Mouse (Mus musculus) forebrain, postnatal 0 days (tissue): ENCODE results near the gene Tff2. TPM values are rescaled to one million over a fixed set of nuclear protein-coding genes. Genes with fewer than 3 reads are reported as not detected.

Experiments
- ATAC-seq: fragments of 200-750 bp; cut with Nextera tagmentation; 2 replicates; pipeline ENCODE4 v1.8.0; 2017; ENCODE audit warnings: mild to moderate bottlenecking, moderate library complexity
- DNase-seq: peaks from one replicate; pipeline ENCODE4 v3.0.0-alpha.2; 2015
- H3K27ac ChIP-seq: fragments of 300-500 bp; sonication (generic); 2 replicates; pipeline ENCODE4 v1.5.1; 2014; ENCODE audit warnings: low read depth, mild to moderate bottlenecking, antibody characterized with exemption, low read length, moderate library complexity, mixed read lengths
- H3K27me3 ChIP-seq: fragments of 300-500 bp; sonication (generic); 2 replicates; pipeline ENCODE4 v1.6.1; 2014; ENCODE audit warnings: mild to moderate bottlenecking, low read length, mixed read lengths; ENCODE audit not compliant: insufficient read depth
- H3K36me3 ChIP-seq: fragments of 300-500 bp; sonication (generic); 2 replicates; pipeline ENCODE4 v1.6.1; 2014; ENCODE audit warnings: mild to moderate bottlenecking, moderate library complexity; ENCODE audit not compliant: insufficient read depth
- H3K4me1 ChIP-seq: fragments of 300-500 bp; sonication (generic); 2 replicates; pipeline ENCODE4 v1.6.1; 2014; ENCODE audit warnings: antibody characterized with exemption; ENCODE audit not compliant: insufficient read depth
- H3K4me2 ChIP-seq: fragments of 300-500 bp; sonication (generic); 2 replicates; pipeline ENCODE4 v1.6.1; 2014; ENCODE audit warnings: low read depth, mild to moderate bottlenecking, moderate library complexity
- H3K4me3 ChIP-seq: fragments of 300-500 bp; sonication (generic); 2 replicates; pipeline ENCODE4 v1.5.1; 2014; ENCODE audit warnings: low read depth, low read length, mixed read lengths
- H3K9ac ChIP-seq: fragments of 300-500 bp; sonication (generic); 2 replicates; pipeline ENCODE4 v1.6.1; 2014; ENCODE audit warnings: mild to moderate bottlenecking
- H3K9me3 ChIP-seq: fragments of 300-500 bp; sonication (generic); 2 replicates; pipeline ENCODE4 v1.6.1; 2016; ENCODE audit warnings: low read length
- CTCF ChIP-seq: sonication (generic); IDR thresholded peaks from 2 replicates; pipeline ENCODE4 v1.5.1; 2016; ENCODE audit warnings: antibody characterized with exemption, control low read depth, low read depth
- whole genome bisulfite sequencing: fragments of 180-500 bp; shearing (Covaris S2); extraction: QIAGEN DNeasy Blood & Tissue Kit; methylation state at CpG from one replicate; pipeline ENCODE4 v1.1.7; 2014; 5-methylcytosine and 5-hydroxymethylcytosine counted together
- polyA plus RNA-seq: library from polyadenylated mRNA; unstranded; fragments of >200 nt; fragmentation: Nextera tagmentation; extraction: Ambion mirVana; gene quantifications from 2 replicates; pipeline ENCODE4 v1.2.1, GENCODE M21; 2015
- total RNA-seq: library from RNA; depleted of rRNA; stranded (reverse); fragments of >200 nt; gene quantifications from 2 replicates; pipeline ENCODE4 v1.2.3, GENCODE M21; 2014; rRNA removed

The Tff2 gene
- total and polyA plus RNA-seq, 2 experiments from 2014 or later, result not detected

DNA sequence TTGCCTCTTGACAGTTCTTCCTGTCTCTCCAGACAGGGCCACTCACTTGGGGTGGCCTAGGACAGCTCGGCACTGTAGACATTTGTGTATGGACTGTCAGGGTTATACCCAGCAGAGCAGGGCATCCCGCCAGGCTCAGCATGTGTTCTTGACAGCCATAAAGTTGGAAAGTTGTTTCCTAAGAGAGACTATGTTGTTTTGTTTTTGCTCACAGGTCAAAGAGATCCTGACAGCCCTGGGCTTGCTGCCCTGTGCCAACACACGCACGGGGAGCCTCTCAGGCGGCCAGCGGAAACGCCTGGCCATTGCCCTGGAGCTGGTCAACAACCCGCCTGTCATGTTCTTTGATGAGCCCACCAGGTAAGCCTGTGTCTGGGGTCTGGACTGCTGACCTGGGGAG lies 40.3 kb downstream of the Tff2 start:
- H3K9ac ChIP-seq, result no peak overlapping the region
- H3K27ac ChIP-seq, result no peak overlapping the region
- TF ChIP-seq CTCF, result no peak
- no peak overlapping the region for H3K4me2 ChIP-seq
- whole genome bisulfite sequencing, result 76% methylated on average over 8 of the region's 8 CpGs
- no peaks in the 10 kb centered on the region for H3K4me1 ChIP-seq
- DNase-seq (no peak), ATAC-seq (no peak)
- H3K9me3 ChIP-seq, result no peaks in the 10 kb centered on the region
- H3K36me3 ChIP-seq, result peaks cover 41% of the 10 kb centered on the region
- no peak overlapping the region for H3K4me3 ChIP-seq
- no peaks in the 10 kb centered on the region for H3K27me3 ChIP-seq

GRCm38 (mm10) chr17:31103007-31103570 lies 41.0 kb downstream of the Tff2 start:
- Histone ChIP-seq H3K27ac (no peak overlapping the region), H3K4me3 (no peak overlapping the region), H3K9me3 (no peaks in the 10 kb centered on the region), H3K27me3 (no peaks in the 10 kb centered on the region), H3K36me3 (peaks cover 33% of the 10 kb centered on the region), H3K4me2 (no peak overlapping the region), H3K9ac (no peak overlapping the region), H3K4me1 (no peaks in the 10 kb centered on the region)
- WGBS, result 88% methylated on average over 8 of the region's 8 CpGs
- no peak for ATAC-seq
- DNase-seq, result no peak
- no peak for TF ChIP-seq CTCF

GRCm38 (mm10) chr17:31098788-31099187 lies 45.3 kb downstream of the Tff2 start:
- WGBS, result 91% methylated on average over 5 of the region's 5 CpGs
- H3K4me3 ChIP-seq, result no peak overlapping the region
- H3K4me1 ChIP-seq, result no peaks in the 10 kb centered on the region
- H3K4me2 ChIP-seq, result no peak overlapping the region
- no peaks in the 10 kb centered on the region for H3K27me3 ChIP-seq
- H3K9ac ChIP-seq, result no peak overlapping the region
- H3K9me3 ChIP-seq, result no peaks in the 10 kb centered on the region
- ATAC-seq, result no peak
- peaks cover 23% of the 10 kb centered on the region for H3K36me3 ChIP-seq
- no peak overlapping the region for H3K27ac ChIP-seq
- DNase-seq, result no peak
- TF ChIP-seq CTCF, result no peak

DNA sequence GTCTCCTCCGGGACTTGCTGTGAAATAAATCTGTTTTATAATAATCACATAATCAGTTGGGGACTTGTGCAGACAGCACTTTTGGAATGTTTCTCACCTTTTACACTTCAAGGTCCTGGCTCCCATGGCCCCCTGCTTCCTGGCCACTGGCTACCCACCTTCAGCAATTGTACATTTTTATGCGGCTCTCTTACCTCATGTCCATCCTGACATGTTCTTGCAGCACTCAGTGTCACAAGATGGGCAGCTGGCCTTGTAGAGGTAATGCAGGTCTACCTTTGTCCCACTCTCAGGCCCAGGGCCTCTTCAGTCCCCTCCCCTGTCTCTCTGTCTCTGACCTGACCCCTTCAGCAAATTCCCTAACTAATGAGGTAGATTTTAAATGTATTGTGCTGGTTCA lies 47.2 kb downstream of the Tff2 start:
- H3K27ac ChIP-seq, result no peak overlapping the region
- no peak for TF ChIP-seq CTCF
- H3K27me3 ChIP-seq, result no peaks in the 10 kb centered on the region
- H3K9me3 ChIP-seq, result no peaks in the 10 kb centered on the region
- H3K4me3 ChIP-seq, result no peak overlapping the region
- H3K4me2 ChIP-seq, result no peak overlapping the region
- DNase-seq (no peak), ATAC-seq (no peak)
- H3K36me3 ChIP-seq, result peaks cover 20% of the 10 kb centered on the region; the same call in 1 of the 2 replicates
- H3K9ac ChIP-seq, result no peak overlapping the region
- 98% methylated on average over 2 of the region's 2 CpGs for WGBS
- no peaks in the 10 kb centered on the region for H3K4me1 ChIP-seq

GRCm38 (mm10) chr17:31095570-31095969 lies 48.5 kb downstream of the Tff2 start:
- no peak for DNase-seq
- H3K9me3 ChIP-seq, result no peaks in the 10 kb centered on the region
- no peak for TF ChIP-seq CTCF
- peaks cover 19% of the 10 kb centered on the region; the same call in 1 of the 2 replicates for H3K36me3 ChIP-seq
- no peak overlapping the region for H3K27ac ChIP-seq
- peaks cover 8% of the 10 kb centered on the region for H3K4me1 ChIP-seq
- no peak for ATAC-seq
- H3K4me2 ChIP-seq, result no peak overlapping the region
- H3K4me3 ChIP-seq, result no peak overlapping the region
- no peaks in the 10 kb centered on the region for H3K27me3 ChIP-seq
- WGBS, result 81% methylated on average over 7 of the region's 7 CpGs
- no peak overlapping the region for H3K9ac ChIP-seq

- Histone ChIP-seq H3K9me3 (no peaks in the 10 kb centered on the region), H3K9ac (no peak overlapping the region), H3K4me2 (no peak overlapping the region), H3K27ac (no peak overlapping the region), H3K4me1 (peaks cover 12% of the 10 kb centered on the region), H3K4me3 (no peak overlapping the region), H3K27me3 (no peaks in the 10 kb centered on the region), H3K36me3 (peaks cover 13% of the 10 kb centered on the region; the same call in 1 of the 2 replicates)
- DNase-seq (no peak), ATAC-seq (no peak)
- 47% methylated on average over 5 of the region's 5 CpGs for WGBS
- TF ChIP-seq CTCF, result no peak
Measured at GRCm38 (mm10) chr17:31094781-31095180, 49.3 kb downstream of the Tff2 start.

Other genes starting within 250 kb of the Tff2 start
- 0.69 and 1.7 TPM in 2 replicates for gene Glp1r, start 242.5 kb downstream of the Tff2 start, total RNA-seq
- gene Glp1r, start 242.5 kb downstream of the Tff2 start, polyA plus RNA-seq, result 0.19 and 0.34 TPM in 2 replicates
- 0.05 TPM in 1 of 2 replicates, not detected in the other for gene Umodl1, start 189.6 kb downstream of the Tff2 start, total RNA-seq
- gene Umodl1, start 189.6 kb downstream of the Tff2 start, polyA plus RNA-seq, result 0.09 and 0.10 TPM in 2 replicates
- gene Abcg1, start 86.6 kb downstream of the Tff2 start, total RNA-seq, result 16.8 and 24.2 TPM in 2 replicates
- 11.1 and 16.1 TPM in 2 replicates for gene Abcg1, start 86.6 kb downstream of the Tff2 start, polyA plus RNA-seq
- not detected in 2 replicates for gene Tff3, start 14.6 kb downstream of the Tff2 start, total RNA-seq
- gene Tff3, start 14.6 kb downstream of the Tff2 start, polyA plus RNA-seq, result 0.35 TPM in 1 of 2 replicates, not detected in the other
- gene Tff1, start 21.0 kb upstream of the Tff2 start, total RNA-seq, result not detected in 2 replicates
- gene Tff1, start 21.0 kb upstream of the Tff2 start, polyA plus RNA-seq, result not detected in 2 replicates
- gene Tmprss3, start 54.7 kb upstream of the Tff2 start, total RNA-seq, result not detected in 2 replicates
- not detected in 2 replicates for gene Tmprss3, start 54.7 kb upstream of the Tff2 start, polyA plus RNA-seq
- 0.14 and 0.54 TPM in 2 replicates for gene Ubash3a, start 63.6 kb upstream of the Tff2 start, total RNA-seq
- gene Ubash3a, start 63.6 kb upstream of the Tff2 start, polyA plus RNA-seq, result not detected in 2 replicates
- 2.8 and 6.0 TPM in 2 replicates for gene Rsph1, start 133.1 kb upstream of the Tff2 start, total RNA-seq
- 6.9 and 11.3 TPM in 2 replicates for gene Rsph1, start 133.1 kb upstream of the Tff2 start, polyA plus RNA-seq
- gene Slc37a1, start 142.5 kb upstream of the Tff2 start, total RNA-seq, result 10.0 and 15.3 TPM in 2 replicates
- 4.7 and 6.7 TPM in 2 replicates for gene Slc37a1, start 142.5 kb upstream of the Tff2 start, polyA plus RNA-seq
- gene Pde9a, start 241.9 kb upstream of the Tff2 start, total RNA-seq, result 40.4 and 43.9 TPM in 2 replicates
- 35.5 and 43.6 TPM in 2 replicates for gene Pde9a, start 241.9 kb upstream of the Tff2 start, polyA plus RNA-seq